Mouse (Mus musculus): Measurements from ENCODE around the gene Akap6. TPM values are rescaled to one million over a fixed set of nuclear protein-coding genes. Genes with fewer than 3 reads are reported as not detected.

The Akap6 gene
- total RNA-seq (2021), result 1.4 and 3.0 TPM in 2 replicates
- long read RNA-seq, partial matches to known transcripts, result 0 of 1 reads
- long read RNA-seq, other reads (novel, unspliced or antisense), result 1 of 1 reads

- DNase-seq, result no peak
Measured at GRCm38 (mm10) chr12:52699146-52699545, at the start of gene Akap6. Gene Akap6, plus strand, starts transcription at chr12:52699383.

GRCm38 (mm10) chr12:52662907-52663790 lies 36.0 kb upstream of the Akap6 start:
- no peak for DNase-seq

GRCm38 (mm10) chr12:52664944-52665343 lies 34.2 kb upstream of the Akap6 start:
- DNase-seq, result peak; percentile 6

GRCm38 (mm10) chr12:52671436-52671835 lies 27.7 kb upstream of the Akap6 start:
- DNase-seq, result no peak

- no peak for DNase-seq
Measured at GRCm38 (mm10) chr12:52671943-52672342, 27.2 kb upstream of the Akap6 start.

GRCm38 (mm10) chr12:52673361-52673960 lies 25.7 kb upstream of the Akap6 start:
- no peak for DNase-seq

- no peak for DNase-seq
Measured at GRCm38 (mm10) chr12:52675010-52675409, 24.2 kb upstream of the Akap6 start.

- no peak for DNase-seq
Measured at GRCm38 (mm10) chr12:52687355-52687754, 11.8 kb upstream of the Akap6 start.

GRCm38 (mm10) chr12:52688712-52689111 lies 10.5 kb upstream of the Akap6 start:
- DNase-seq, result no peak

GRCm38 (mm10) chr12:52691552-52691951 lies 7.6 kb upstream of the Akap6 start:
- no peak for DNase-seq

- DNase-seq, result no peak
Measured at GRCm38 (mm10) chr12:52692290-52692974, 6.8 kb upstream of the Akap6 start.

GRCm38 (mm10) chr12:52697407-52698109 lies 1.6 kb upstream of the Akap6 start:
- DNase-seq, result no peak

- no peak for DNase-seq
Measured at GRCm38 (mm10) chr12:52698276-52698930, 780 bp upstream of the Akap6 start.

- no peak for DNase-seq
Measured at GRCm38 (mm10) chr12:52699961-52700696, 946 bp downstream of the Akap6 start.

- DNase-seq, result no peak
Measured at GRCm38 (mm10) chr12:52700697-52701191, 1.6 kb downstream of the Akap6 start.

- no peak for DNase-seq
Measured at GRCm38 (mm10) chr12:52701201-52701641, 2.0 kb downstream of the Akap6 start.

- no peak for DNase-seq
Measured at GRCm38 (mm10) chr12:52702368-52702967, 3.3 kb downstream of the Akap6 start.

- no peak for DNase-seq
Measured at GRCm38 (mm10) chr12:52704081-52704480, 4.9 kb downstream of the Akap6 start.

- no peak for DNase-seq
Measured at GRCm38 (mm10) chr12:52704810-52705209, 5.6 kb downstream of the Akap6 start.

GRCm38 (mm10) chr12:52711382-52711781 lies 12.2 kb downstream of the Akap6 start:
- no peak for DNase-seq
